Comparison of ENCODE assay signal across 12 mouse cellular contexts in the genomic region with DNA sequence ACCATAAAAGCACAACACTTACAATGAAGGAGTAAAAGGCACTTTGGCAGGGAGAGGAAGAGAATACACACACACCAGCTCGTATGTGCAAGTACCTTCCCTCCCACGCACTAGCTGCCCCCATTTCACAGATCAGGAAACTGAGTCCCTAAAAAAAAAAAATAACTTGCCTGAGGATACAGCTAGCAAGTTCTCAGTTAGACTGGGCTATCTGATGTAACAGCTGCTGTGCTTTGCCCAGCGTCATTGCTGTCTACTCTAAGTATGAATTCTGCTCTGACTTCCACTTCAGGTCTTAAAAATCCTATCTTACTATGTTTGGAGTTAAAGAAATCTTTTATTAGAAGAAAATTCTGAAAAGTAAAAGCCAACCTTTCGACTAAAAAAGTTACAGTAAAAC. TPM values are rescaled to one million over a fixed set of nuclear protein-coding genes. Genes with fewer than 3 reads are reported as not detected.
DNase-seq lines count a peak whose midpoint lies in the region; ATAC-seq and TF ChIP-seq lines count a peak whose summit lies in the region.
"Had no signal": no experiment of that assay in that cellular context is flagged by ENCODE, and none has a peak within 500 bp of the region (broad histone marks: within the 10 kb centered on the region; RNA-seq: fewer than 3 reads in every experiment).

No protein-coding gene starts in this region.

- TF ChIP-seq RAD21 in MEL (IDR thresholded peaks at IDR 0.05; ENCODE audit: low read depth, low read length), result no peak

- 67% methylated on average over 4 of the region's 4 CpGs for WGBS in heart, embryonic 11.5 days (ENCODE audit: insufficient replicate concordance)
- WGBS in liver, adult 2 months, result 24% methylated on average over 4 of the region's 4 CpGs
- WGBS in liver, embryonic 16.5 days (ENCODE audit: insufficient replicate concordance), result 27% methylated on average over 4 of the region's 4 CpGs

- H3K9me3 ChIP-seq in heart, embryonic 11.5 days (replicated peaks; ENCODE audit: control insufficient read depth, low read length), result no peaks in the 10 kb centered on the region
- no peaks in the 10 kb centered on the region for H3K9me3 ChIP-seq in MEL (replicated peaks; ENCODE audit: insufficient read depth, low read length)
- no peaks in the 10 kb centered on the region for H3K9me3 ChIP-seq in liver, embryonic 16.5 days (replicated peaks; ENCODE audit: control insufficient read depth, low read length)

- peaks cover 23% of the 10 kb centered on the region for H3K79me2 ChIP-seq in liver, adult 2 months (ENCODE audit: control insufficient read depth, insufficient read depth, low read length)
- peaks cover 16% of the 10 kb centered on the region for H3K79me2 ChIP-seq in MEL (ENCODE audit: control insufficient read depth, insufficient read depth, low read length, poor library complexity)

- no peaks in the 10 kb centered on the region for H3K27me3 ChIP-seq in heart, embryonic 11.5 days (ENCODE audit: control insufficient read depth, insufficient read depth, low read length)
- no peaks in the 10 kb centered on the region for H3K27me3 ChIP-seq in liver, adult 2 months (ENCODE audit: control insufficient read depth, insufficient read depth, low read length)
- no peaks in the 10 kb centered on the region for H3K27me3 ChIP-seq in MEL (ENCODE audit: control insufficient read depth in 1 of 2, insufficient read depth in 2 of 2, low read length in 2 of 2)
- H3K27me3 ChIP-seq in liver, embryonic 16.5 days (ENCODE audit: control insufficient read depth, insufficient read depth, low read depth, low read length), result no peaks in the 10 kb centered on the region

- TF ChIP-seq CTCF in liver, adult 2 months (IDR thresholded peaks at IDR 0.05; ENCODE audit: low read depth, low read length), result no peak
- TF ChIP-seq CTCF in MEL (IDR thresholded peaks at IDR 0.05 in 2 of 3, conservative IDR thresholded peaks at IDR 0.05 in 1 of 3; ENCODE audit: control insufficient read depth in 1 of 3, insufficient read depth in 1 of 3, low read depth in 2 of 3, low read length in 3 of 3, poor library complexity in 1 of 3, severe bottlenecking in 1 of 3), result no peak

- no peak for TF ChIP-seq EP300 in MEL (IDR thresholded peaks at IDR 0.05; ENCODE audit: low read depth in 1 of 2, low read length in 2 of 2)

- no peak overlapping the region for H3K27ac ChIP-seq in heart, embryonic 11.5 days (ENCODE audit: low read depth, low read length)
- peak overlapping the region; percentile 11; the same call in 1 of the 2 replicates for H3K27ac ChIP-seq in liver, adult 2 months (replicated peaks; ENCODE audit: insufficient read depth, low read depth, low read length)
- peak overlapping the region; percentile 69; the same call in 1 of the 2 replicates for H3K27ac ChIP-seq in MEL (ENCODE audit: control insufficient read depth, low read depth, low read length)
- peak overlapping the region; percentile 67 for H3K27ac ChIP-seq in liver, embryonic 16.5 days (ENCODE audit: low read length)

- H3K36me3 ChIP-seq in heart, embryonic 11.5 days (ENCODE audit: control insufficient read depth, insufficient read depth, low read length), result no peaks in the 10 kb centered on the region
- no peaks in the 10 kb centered on the region for H3K36me3 ChIP-seq in liver, adult 2 months (ENCODE audit: control insufficient read depth, insufficient read depth, low read length)
- peaks cover 0 to 29% of the 10 kb centered on the region in 2 experiments; a peak in 2 of 4 replicates for H3K36me3 ChIP-seq in MEL (ENCODE audit: control insufficient read depth in 1 of 2, insufficient read depth in 2 of 2, low read length in 2 of 2)
- H3K36me3 ChIP-seq in liver, embryonic 16.5 days (ENCODE audit: control insufficient read depth, insufficient read depth), result no peaks in the 10 kb centered on the region

- intact Hi-C loops in heart, postnatal 10 days (cut with DNase I), result no loop called here

- TF ChIP-seq POLR2A in liver, adult 2 months (IDR thresholded peaks at IDR 0.05; ENCODE audit: extremely low read depth, insufficient read depth, low read length), result no peak
- TF ChIP-seq POLR2A in MEL (IDR thresholded peaks at IDR 0.05; ENCODE audit: control insufficient read depth in 1 of 2, insufficient read depth in 1 of 2, low read depth in 1 of 2, low read length in 2 of 2, poor library complexity in 1 of 2), result no peak

- no peak for ATAC-seq in heart, embryonic 11.5 days (replicated peaks; ENCODE audit: insufficient number of reproducible peaks, low FRiP score, low TSS enrichment)
- no peak for ATAC-seq in liver, embryonic 16.5 days (ENCODE audit: low read depth)

- H3K9ac ChIP-seq in heart, embryonic 11.5 days (ENCODE audit: low read depth, low read length), result no peak overlapping the region
- peak overlapping the region; percentile 62 for H3K9ac ChIP-seq in liver, adult 2 months (ENCODE audit: low read depth, low read length)
- H3K9ac ChIP-seq in MEL (ENCODE audit: control insufficient read depth, low read depth, low read length, poor library complexity, severe bottlenecking), result peak overlapping the region; percentile 89
- H3K9ac ChIP-seq in liver, embryonic 16.5 days (ENCODE audit: low read depth, low read length), result no peak overlapping the region

- peak overlapping the region; percentile 90 for H3K4me2 ChIP-seq in heart, embryonic 11.5 days
- H3K4me2 ChIP-seq in liver, embryonic 16.5 days (ENCODE audit: low read depth, low read length), result peak overlapping the region; percentile 84; the same call in 1 of the 2 replicates

- H3K4me3 ChIP-seq in heart, embryonic 11.5 days (ENCODE audit: low read depth, low read length), result no peak overlapping the region
- peak overlapping the region; percentile 32; the same call in 1 of the 2 replicates for H3K4me3 ChIP-seq in liver, adult 2 months (ENCODE audit: insufficient read depth, low read depth, low read length)
- H3K4me3 ChIP-seq in MEL (ENCODE audit: control insufficient read depth in 1 of 2, insufficient read depth in 1 of 2, low read depth in 2 of 2, low read length in 2 of 2), result peak overlapping the region; percentile 82 to 97
- H3K4me3 ChIP-seq in liver, embryonic 16.5 days (ENCODE audit: low read depth, low read length), result peak overlapping the region; percentile 95

- H3K4me1 ChIP-seq in heart, embryonic 11.5 days (ENCODE audit: control insufficient read depth, insufficient read depth, low read length), result no peaks in the 10 kb centered on the region
- peaks cover 39% of the 10 kb centered on the region for H3K4me1 ChIP-seq in liver, adult 2 months (ENCODE audit: control insufficient read depth, insufficient read depth, low read length)
- peaks cover 9 to 15% of the 10 kb centered on the region in 2 experiments; a peak in 3 of 4 replicates for H3K4me1 ChIP-seq in MEL (ENCODE audit: control insufficient read depth in 1 of 2, insufficient read depth in 2 of 2, low read length in 2 of 2)
- H3K4me1 ChIP-seq in liver, embryonic 16.5 days (ENCODE audit: control insufficient read depth, low read depth, low read length), result peaks cover 21% of the 10 kb centered on the region

- no peak for DNase-seq in heart, postnatal 10 days
- no peak for DNase-seq in liver, adult 2 months (ENCODE audit: extremely low read depth, low read depth, low spot score)
- DNase-seq in liver, result no peak
- DNase-seq in MEL (ENCODE audit: low read depth, low spot score), result peak; percentile 76
- DNase-seq in layer of hippocampus, postnatal 10 days (ENCODE audit: low spot score in 2 of 2), result no peak
- no peak for DNase-seq in frontal cortex, postnatal 10 days (ENCODE audit: low spot score in 2 of 2)
- DNase-seq: cerebellum, postnatal 36 days; heart, adult 18-20 months; kidney, adult 2 months; lung, postnatal 36 days had no signal

TF ChIP-seq in MEL, 35 proteins besides CTCF, POLR2A, EP300 and RAD21:
- peak; percentile 50; the same call in 1 of the 2 replicates for TF ChIP-seq ETS1 (IDR thresholded peaks at IDR 0.05; ENCODE audit: low read depth, low read length)
- TF ChIP-seq TCF12 (IDR thresholded peaks at IDR 0.05; ENCODE audit: low read depth, low read length), result peak; percentile 9; the same call in 1 of the 2 replicates
- TF ChIP-seq RCOR1 (IDR thresholded peaks at IDR 0.05; ENCODE audit: low read depth, low read length), result peak; percentile 81
- TF ChIP-seq CHD1 (IDR thresholded peaks at IDR 0.05; ENCODE audit: low read depth, low read length), result no peak; the same call in 1 of the 2 replicates
- TF ChIP-seq HCFC1 (IDR thresholded peaks at IDR 0.05; ENCODE audit: low read depth, low read length), result no peak
- TF ChIP-seq GATA1 (IDR thresholded peaks at IDR 0.05; ENCODE audit: low read depth, low read length), result peak; percentile 51; the same call in 1 of the 2 replicates
- TF ChIP-seq UBTF (IDR thresholded peaks at IDR 0.05; ENCODE audit: borderline replicate concordance, insufficient read depth, low read depth, low read length), result no peak
- no peak for TF ChIP-seq MAZ (IDR thresholded peaks at IDR 0.05; ENCODE audit: low read depth, low read length)
- 0 out of 2 replicates have a peak, but pooled peaks have one; percentile 41 for TF ChIP-seq SIN3A (IDR thresholded peaks at IDR 0.05; ENCODE audit: low read length)
- TF ChIP-seq MAFK (IDR thresholded peaks at IDR 0.05; ENCODE audit: borderline replicate concordance, low read depth, low read length), result no peak
- TF ChIP-seq TBP (IDR thresholded peaks at IDR 0.05; ENCODE audit: low read depth, low read length), result 0 out of 2 replicates have a peak, but pooled peaks have one; percentile 12
- peak; percentile 98 for TF ChIP-seq ZNF384 (IDR thresholded peaks at IDR 0.05; ENCODE audit: low read depth, low read length)
- TF ChIP-seq GABPA (IDR thresholded peaks at IDR 0.05; ENCODE audit: low read depth, low read length), result no peak

RNA-seq across cellular contexts. Expression of gene Ern1, which starts 2.0 kb away (rescaled TPM):
- polyA plus RNA-seq in heart, embryonic 11.5 days (2014; fragmentation: Nextera tagmentation; extraction: Ambion mirVana), result 3.7 and 4.4 TPM in 2 replicates
- 10 to 100 TPM in 1 of 2 experiments, 1 to 10 TPM in 1; 8.9 to 10.5 TPM for total RNA-seq in heart, postnatal 10 days (2021)
- total RNA-seq in liver, adult 2 months (2014; rRNA removed), result 18.2 and 24.1 TPM in 2 replicates
- polyA plus RNA-seq in liver, adult 2 months (2012; rRNA removed), result 36.3 and 52.8 TPM in 2 replicates
- 4.3 and 4.8 TPM in 2 replicates for total RNA-seq in MEL (2012; rRNA removed)
- polyA plus RNA-seq in MEL (2012; ENCODE audit: insufficient read depth in 1 of 2, insufficient read length in 2 of 2, low read depth in 1 of 2, low replicate concordance in 2 of 2, missing spikeins in 1 of 2), result 1 to 10 TPM in 1 of 2 experiments, not detected in 1; 5.7 TPM
- polyA plus RNA-seq in liver, embryonic 16.5 days (2015; fragmentation: Nextera tagmentation; extraction: Ambion mirVana), result 4.7 and 5.2 TPM in 2 replicates
- 1 to 10 TPM; 8.5 to 8.7 TPM for total RNA-seq in layer of hippocampus, postnatal 10 days (2021)

Comparison
In these comparisons a context has a peak if more than half of its experiments do, and no peak if none do; other contexts are left out.
1. H3K9ac ChIP-seq: peak in liver, adult 2 months (single experiment) and MEL (single experiment); none in heart, embryonic 11.5 days (single experiment) and liver, embryonic 16.5 days (single experiment).